Mouse (Mus musculus) spleen, adult 2 months (tissue): ENCODE data around the gene 1700008O03Rik.

Experiments used
- CTCF ChIP-seq: fragments of 200-500 bp; IDR thresholded peaks from 2 replicates; pipeline ENCODE4 v1.5.1; 2011; ENCODE audit warnings: mild to moderate bottlenecking, inconsistent platforms; ENCODE audit not compliant: insufficient read depth, insufficient read length, insufficient replicate concordance; ENCODE audit errors: extremely low read depth
- POLR2A ChIP-seq: fragments of 200-500 bp; IDR thresholded peaks from 2 replicates; pipeline ENCODE4 v1.6.1; 2011; ENCODE audit warnings: low read depth, low read length, inconsistent platforms

DNA sequence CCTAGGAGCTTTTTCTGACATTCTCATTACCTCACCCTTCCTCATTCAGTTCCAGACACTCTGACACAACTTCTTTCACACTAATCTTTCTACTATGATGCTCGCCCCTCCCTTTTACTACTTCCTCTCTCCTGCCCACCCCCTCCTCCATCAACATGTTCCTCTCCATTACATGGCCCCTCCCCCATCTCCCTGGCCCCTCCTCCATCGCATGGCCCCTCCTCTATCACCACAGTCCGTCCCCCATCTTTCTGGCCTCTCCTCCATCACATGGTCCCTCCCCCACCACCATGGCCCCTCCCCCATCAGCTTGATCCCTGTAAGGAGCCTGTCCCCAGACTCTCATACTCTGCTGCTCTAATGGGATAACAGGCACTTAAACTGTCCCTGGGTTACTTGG is 36.6 kb downstream of the 1700008O03Rik start:
- TF ChIP-seq CTCF (no peak), POLR2A (no peak)
